Comparison of ENCODE assay signal across 10 mouse cellular contexts in the genomic region with DNA sequence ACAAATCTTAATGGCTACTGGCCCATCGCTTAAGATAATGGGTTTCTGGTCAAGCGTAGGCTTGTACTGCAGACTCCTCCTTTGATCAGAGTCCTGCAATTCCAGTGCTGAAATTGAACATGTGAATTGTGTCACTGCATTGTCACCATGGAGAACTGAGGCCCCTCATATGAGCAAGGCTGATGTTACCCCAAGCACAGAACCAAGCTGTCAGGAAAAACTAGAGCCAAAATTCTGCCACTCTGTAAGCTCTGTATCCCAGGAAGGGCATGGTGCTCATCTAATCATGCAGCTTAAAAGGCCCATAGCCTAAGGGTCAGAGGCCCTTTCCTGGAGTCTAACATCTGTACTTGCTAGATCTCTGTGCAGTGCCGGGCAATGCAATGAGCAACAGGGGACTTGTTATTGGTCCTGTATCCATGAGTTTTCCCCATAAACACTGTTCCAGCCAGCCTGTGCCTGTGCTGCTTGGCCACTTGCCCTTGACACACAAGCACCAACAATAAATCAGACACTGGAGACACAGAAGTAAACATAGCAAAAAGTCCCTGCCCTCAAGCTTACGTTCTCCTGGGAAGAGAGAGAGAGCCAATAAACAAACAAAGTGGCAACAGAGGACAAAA.
A peak's percentile ranks its signal among the peaks of the same experiment; 100 is the strongest.
DNase-seq lines count a peak whose midpoint lies in the region; ATAC-seq and TF ChIP-seq lines count a peak whose summit lies in the region.
"Had no signal": no experiment of that assay in that cellular context is flagged by ENCODE, and none has a peak within 500 bp of the region (broad histone marks: within the 10 kb centered on the region; RNA-seq: fewer than 3 reads in every experiment).

No protein-coding gene starts in this region.

- WGBS in limb, embryonic 11.5 days, result 49% methylated on average over 4 of the region's 4 CpGs
- WGBS in limb, embryonic 10.5 days, result 56% methylated on average over 4 of the region's 4 CpGs
- WGBS in kidney, adult 2 months, result 46% methylated on average over 4 of the region's 4 CpGs
- WGBS in limb, embryonic 14.5 days, result 41% methylated on average over 4 of the region's 4 CpGs
- 27% methylated on average over 4 of the region's 4 CpGs for WGBS in stomach, embryonic 14.5 days
- 69% methylated on average over 4 of the region's 4 CpGs for WGBS in liver, postnatal 0 days (ENCODE audit: insufficient replicate concordance)

- H3K9ac ChIP-seq in limb, embryonic 11.5 days (ENCODE audit: low read length), result no peak overlapping the region
- no peak overlapping the region for H3K9ac ChIP-seq in limb, embryonic 14.5 days (ENCODE audit: low read depth, low read length, severe bottlenecking)
- H3K9ac ChIP-seq in stomach, embryonic 14.5 days (replicated peaks; ENCODE audit: low read depth, low read length), result no peak overlapping the region
- H3K9ac ChIP-seq in liver, postnatal 0 days (replicated peaks), result no peak overlapping the region
- H3K9ac ChIP-seq: forebrain, embryonic 13.5 days had no signal

- H3K9me3 ChIP-seq in limb, embryonic 11.5 days (ENCODE audit: control insufficient read depth, low read length), result no peaks in the 10 kb centered on the region
- H3K9me3 ChIP-seq in limb, embryonic 10.5 days (replicated peaks), result no peaks in the 10 kb centered on the region
- H3K9me3 ChIP-seq in limb, embryonic 14.5 days (ENCODE audit: control insufficient read depth, low read length), result no peaks in the 10 kb centered on the region
- H3K9me3 ChIP-seq in stomach, embryonic 14.5 days (ENCODE audit: control insufficient read depth, low read depth, low read length), result no peaks in the 10 kb centered on the region
- no peaks in the 10 kb centered on the region for H3K9me3 ChIP-seq in liver, postnatal 0 days (ENCODE audit: low read length)
- H3K9me3 ChIP-seq: forebrain, embryonic 13.5 days had no signal

- no peak for TF ChIP-seq CTCF in kidney, adult 2 months (conservative IDR thresholded peaks at IDR 0.05; ENCODE audit: insufficient read depth, insufficient read length, low read depth, low read length)
- no peak for TF ChIP-seq CTCF in liver, postnatal 0 days (IDR thresholded peaks at IDR 0.05; ENCODE audit: low read depth)

- DNase-seq in limb, embryonic 11.5 days (ENCODE audit: low spot score), result peak; percentile 48
- no peak for DNase-seq in limb, embryonic 10.5 days (ENCODE audit: low spot score)
- peak; percentile 35 for DNase-seq in kidney, adult 2 months
- DNase-seq in limb, embryonic 14.5 days (ENCODE audit: low spot score), result peak; percentile 13
- DNase-seq in liver, postnatal 0 days, result no peak
- no peak for DNase-seq in right cerebral cortex, postnatal 10 days (ENCODE audit: low spot score in 2 of 2)
- DNase-seq: right cerebral cortex, postnatal 14 days; thymus, adult 2 months had no signal

- no peaks in the 10 kb centered on the region for H3K27me3 ChIP-seq in limb, embryonic 11.5 days (ENCODE audit: control insufficient read depth, insufficient read depth, low read length)
- H3K27me3 ChIP-seq in limb, embryonic 10.5 days (ENCODE audit: low read depth, poor library complexity, severe bottlenecking), result no peaks in the 10 kb centered on the region
- H3K27me3 ChIP-seq in kidney, adult 2 months (replicated peaks; ENCODE audit: control insufficient read depth, insufficient read depth, low read length), result no peaks in the 10 kb centered on the region
- no peaks in the 10 kb centered on the region for H3K27me3 ChIP-seq in limb, embryonic 14.5 days (ENCODE audit: control insufficient read depth, insufficient read depth, low read length)
- no peaks in the 10 kb centered on the region for H3K27me3 ChIP-seq in stomach, embryonic 14.5 days (ENCODE audit: control insufficient read depth, insufficient read depth, low read length)
- H3K27me3 ChIP-seq in liver, postnatal 0 days (ENCODE audit: insufficient read depth, low read length), result no peaks in the 10 kb centered on the region
- H3K27me3 ChIP-seq: forebrain, embryonic 13.5 days had no signal

- no peak overlapping the region for H3K27ac ChIP-seq in limb, embryonic 11.5 days (replicated peaks; ENCODE audit: low read depth, low read length)
- no peak overlapping the region for H3K27ac ChIP-seq in limb, embryonic 10.5 days
- H3K27ac ChIP-seq in kidney, adult 2 months (ENCODE audit: insufficient read depth, low read depth, low read length), result no peak overlapping the region
- no peak overlapping the region for H3K27ac ChIP-seq in limb, embryonic 14.5 days (replicated peaks; ENCODE audit: low read depth, low read length)
- no peak overlapping the region for H3K27ac ChIP-seq in stomach, embryonic 14.5 days (ENCODE audit: low read length)
- H3K27ac ChIP-seq in liver, postnatal 0 days (ENCODE audit: low read depth), result no peak overlapping the region
- H3K27ac ChIP-seq: forebrain, embryonic 13.5 days had no signal

- H3K4me1 ChIP-seq in limb, embryonic 11.5 days (ENCODE audit: control insufficient read depth, insufficient read depth, low read length), result no peaks in the 10 kb centered on the region
- H3K4me1 ChIP-seq in limb, embryonic 10.5 days, result peaks cover 5% of the 10 kb centered on the region
- H3K4me1 ChIP-seq in kidney, adult 2 months (ENCODE audit: control insufficient read depth, insufficient read depth, low read length), result no peaks in the 10 kb centered on the region
- no peaks in the 10 kb centered on the region for H3K4me1 ChIP-seq in limb, embryonic 14.5 days (ENCODE audit: control insufficient read depth, insufficient read depth, low read length)
- 0 out of 2 replicates have a peak, but pooled peaks cover 3% of the 10 kb centered on the region for H3K4me1 ChIP-seq in stomach, embryonic 14.5 days (ENCODE audit: control insufficient read depth, insufficient read depth, low read length)
- no peaks in the 10 kb centered on the region for H3K4me1 ChIP-seq in liver, postnatal 0 days (ENCODE audit: insufficient read depth)
- H3K4me1 ChIP-seq: forebrain, embryonic 13.5 days had no signal

- H3K36me3 ChIP-seq in limb, embryonic 11.5 days (ENCODE audit: control insufficient read depth, insufficient read depth, low read length), result no peaks in the 10 kb centered on the region
- no peaks in the 10 kb centered on the region for H3K36me3 ChIP-seq in limb, embryonic 10.5 days
- no peaks in the 10 kb centered on the region for H3K36me3 ChIP-seq in kidney, adult 2 months (ENCODE audit: control insufficient read depth, insufficient read depth, low read length)
- no peaks in the 10 kb centered on the region for H3K36me3 ChIP-seq in limb, embryonic 14.5 days (ENCODE audit: control insufficient read depth, insufficient read depth, low read length)
- H3K36me3 ChIP-seq in stomach, embryonic 14.5 days (ENCODE audit: control insufficient read depth, insufficient read depth, low read length), result no peaks in the 10 kb centered on the region
- no peaks in the 10 kb centered on the region for H3K36me3 ChIP-seq in liver, postnatal 0 days (replicated peaks; ENCODE audit: insufficient read depth, low read length)

- no peak for TF ChIP-seq EP300 in liver, postnatal 0 days (IDR thresholded peaks at IDR 0.05; ENCODE audit: low read depth)

- no peak overlapping the region for H3K4me3 ChIP-seq in limb, embryonic 11.5 days (ENCODE audit: low read depth, low read length)
- H3K4me3 ChIP-seq in limb, embryonic 10.5 days, result no peak overlapping the region
- no peak overlapping the region for H3K4me3 ChIP-seq in kidney, adult 2 months (ENCODE audit: insufficient read depth, low read depth, low read length)
- H3K4me3 ChIP-seq in limb, embryonic 14.5 days (replicated peaks; ENCODE audit: low read length), result no peak overlapping the region
- no peak overlapping the region for H3K4me3 ChIP-seq in stomach, embryonic 14.5 days (ENCODE audit: low read depth, low read length)
- H3K4me3 ChIP-seq in liver, postnatal 0 days (ENCODE audit: low read depth, low read length), result no peak overlapping the region
- H3K4me3 ChIP-seq: forebrain, embryonic 13.5 days had no signal

- TF ChIP-seq POLR2A in kidney, adult 2 months (IDR thresholded peaks at IDR 0.05; ENCODE audit: low read depth, low read length), result no peak
- TF ChIP-seq POLR2A in limb, embryonic 14.5 days (IDR thresholded peaks at IDR 0.05; ENCODE audit: borderline replicate concordance, extremely low read depth, insufficient read depth, insufficient read length), result no peak

- ATAC-seq in limb, embryonic 11.5 days (ENCODE audit: insufficient number of reproducible peaks, low FRiP score, low TSS enrichment, low read depth), result peak; percentile 82; the same call in 1 of the 2 replicates
- peak; percentile 34; the same call in 1 of the 2 replicates for ATAC-seq in limb, embryonic 14.5 days (ENCODE audit: low FRiP score, low read depth)
- 0 out of 2 replicates have a peak, but pooled peaks have one; percentile 18 for ATAC-seq in stomach, embryonic 14.5 days (ENCODE audit: insufficient number of reproducible peaks, insufficient read depth, low FRiP score, low read depth)
- no peak for ATAC-seq in liver, postnatal 0 days
- ATAC-seq: forebrain, embryonic 13.5 days had no signal

- H3K4me2 ChIP-seq in limb, embryonic 11.5 days (ENCODE audit: low read depth, severe bottlenecking), result no peak overlapping the region
- H3K4me2 ChIP-seq in limb, embryonic 14.5 days (replicated peaks; ENCODE audit: low read depth, low read length, severe bottlenecking), result no peak overlapping the region
- H3K4me2 ChIP-seq in stomach, embryonic 14.5 days (replicated peaks; ENCODE audit: low read depth, low read length), result no peak overlapping the region
- no peak overlapping the region for H3K4me2 ChIP-seq in liver, postnatal 0 days (ENCODE audit: low read depth, low read length)
- H3K4me2 ChIP-seq: forebrain, embryonic 13.5 days had no signal

Comparison
In these comparisons a context has a peak if more than half of its experiments do, and no peak if none do; other contexts are left out.
1. DNase-seq: peak in limb, embryonic 11.5 days (single experiment), kidney, adult 2 months (single experiment) and limb, embryonic 14.5 days (single experiment); none in limb, embryonic 10.5 days (single experiment), liver, postnatal 0 days (single experiment) and right cerebral cortex, postnatal 10 days (0 of 2).